Mouse (Mus musculus): ENCODE measurements around the gene Wfdc1. TPM values are rescaled to one million over a fixed set of nuclear protein-coding genes. Genes with fewer than 3 reads are reported as not detected.
A peak's percentile ranks its signal among the peaks of the same experiment; 100 is the strongest.

Gene Wfdc1
- total RNA-seq, 2 experiments from 2014 or later: 9.7 to 10.6 TPM

DNA sequence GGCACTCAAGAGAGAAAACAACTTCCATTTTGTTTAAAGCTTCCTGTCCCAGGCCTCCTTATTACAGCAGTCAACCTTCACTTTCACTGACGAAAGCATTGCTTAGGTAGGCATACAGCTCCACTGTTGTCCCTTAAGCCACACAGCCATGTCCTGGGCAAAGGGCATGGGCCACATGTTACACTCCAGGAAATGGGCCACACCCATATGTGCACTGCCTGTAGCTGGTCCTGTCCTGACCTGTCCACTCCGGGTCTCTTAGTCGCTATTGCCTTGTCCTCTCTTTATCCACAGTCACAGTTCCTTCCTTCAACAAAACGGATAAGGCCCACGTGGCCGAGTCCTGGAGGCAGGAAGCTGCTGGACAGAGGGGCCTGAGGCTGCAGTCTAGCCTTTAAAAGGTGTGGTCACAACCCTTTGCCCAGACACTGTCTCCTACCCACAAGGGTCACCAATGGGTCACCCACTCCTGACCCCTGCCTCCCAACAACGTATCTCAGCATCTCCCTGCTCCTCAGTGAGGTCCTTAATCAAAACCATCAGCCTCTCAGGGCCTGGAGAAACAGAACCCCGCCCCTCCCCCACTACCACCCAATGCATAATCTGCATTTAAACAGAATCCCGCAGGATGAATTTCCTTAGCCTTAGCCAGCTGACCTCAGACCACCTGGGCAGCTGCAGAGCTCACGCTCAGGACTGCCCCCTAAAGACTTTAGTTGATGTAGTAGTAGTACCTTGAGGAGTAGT is 38.4 kb upstream of the Wfdc1 start:
- TF ChIP-seq CTCF (IDR thresholded peaks at IDR 0.05): no peak
- intact Hi-C loops (cut with DNase I): no loop called here
- H3K4me3 ChIP-seq: no peak overlapping the region
- H3K27ac ChIP-seq: no peak overlapping the region
- DNase-seq (ENCODE audit: extremely low spot score in 1 of 2, low spot score in 2 of 2): no peak

DNA sequence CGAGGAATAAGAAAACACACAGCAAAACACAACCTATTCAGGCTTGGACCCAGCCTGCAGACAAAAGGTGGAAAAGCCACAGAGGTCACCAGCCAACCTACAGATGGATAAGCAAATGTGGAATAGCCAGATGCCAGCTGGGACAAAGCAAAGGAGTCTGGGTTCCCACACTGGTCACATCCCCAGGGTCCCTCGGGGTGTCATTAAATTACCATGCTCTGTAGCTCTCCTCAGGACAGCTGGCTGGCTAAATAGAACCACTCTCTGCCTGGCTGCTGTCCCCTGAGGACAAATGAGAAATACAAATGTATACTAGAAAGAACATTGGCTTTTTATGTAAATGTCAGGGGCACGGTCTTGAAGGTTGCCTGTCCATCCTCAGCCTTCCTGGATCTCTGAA is 35.3 kb upstream of the Wfdc1 start:
- no peak overlapping the region for H3K27ac ChIP-seq
- H3K4me3 ChIP-seq: no peak overlapping the region
- TF ChIP-seq CTCF (IDR thresholded peaks at IDR 0.05): no peak
- intact Hi-C loops (cut with DNase I): no loop called here
- no peak for DNase-seq (ENCODE audit: extremely low spot score in 1 of 2, low spot score in 2 of 2)

DNA sequence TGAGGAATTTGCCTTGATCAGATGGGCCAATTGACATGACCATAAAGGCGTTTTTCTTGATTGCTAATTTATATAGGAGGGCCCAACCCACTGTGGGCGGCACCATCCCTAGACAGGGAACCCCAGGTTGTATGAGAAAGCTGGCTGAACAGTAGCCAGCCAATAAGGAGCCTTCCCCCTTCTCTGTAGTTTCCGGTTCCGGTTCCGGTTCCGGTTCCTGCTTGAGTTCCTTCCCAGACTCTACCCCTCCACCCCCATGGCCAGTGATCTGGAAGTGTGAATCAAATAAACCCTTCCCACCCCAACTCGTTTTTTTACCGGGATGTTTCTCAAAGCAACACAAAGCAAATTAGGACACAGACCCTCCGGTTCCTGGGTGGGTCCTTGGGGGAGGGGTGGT is 33.9 kb upstream of the Wfdc1 start:
- no peak overlapping the region for H3K4me3 ChIP-seq
- DNase-seq (ENCODE audit: extremely low spot score in 1 of 2, low spot score in 2 of 2): no peak
- intact Hi-C loops (cut with DNase I): no loop called here
- TF ChIP-seq CTCF (IDR thresholded peaks at IDR 0.05): no peak
- H3K27ac ChIP-seq: no peak overlapping the region

DNA sequence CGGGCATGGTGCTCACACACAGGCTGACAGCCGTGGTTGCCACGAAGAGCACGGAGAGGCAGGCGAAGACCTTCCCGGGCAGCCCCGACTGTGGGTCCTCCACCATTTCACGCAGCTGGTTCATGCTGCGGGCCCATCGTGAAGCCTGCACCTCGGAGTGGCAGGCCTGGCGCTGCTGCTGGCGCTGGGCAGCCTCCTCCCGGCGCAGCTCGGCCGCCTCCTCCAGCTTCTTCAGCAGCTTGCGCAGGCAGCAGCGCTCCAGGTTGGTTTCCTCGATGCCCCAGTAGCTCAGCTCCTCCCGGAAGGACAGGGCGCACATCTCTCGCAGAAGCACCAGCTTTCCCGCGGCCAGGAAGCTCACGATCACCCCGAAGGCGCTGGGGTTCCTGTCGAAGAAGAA is 33.3 kb upstream of the Wfdc1 start:
- no peak overlapping the region for H3K27ac ChIP-seq
- H3K4me3 ChIP-seq: no peak overlapping the region
- intact Hi-C loops (cut with DNase I): no loop called here
- DNase-seq (ENCODE audit: extremely low spot score in 1 of 2, low spot score in 2 of 2): no peak
- no peak for TF ChIP-seq CTCF (IDR thresholded peaks at IDR 0.05)

DNA sequence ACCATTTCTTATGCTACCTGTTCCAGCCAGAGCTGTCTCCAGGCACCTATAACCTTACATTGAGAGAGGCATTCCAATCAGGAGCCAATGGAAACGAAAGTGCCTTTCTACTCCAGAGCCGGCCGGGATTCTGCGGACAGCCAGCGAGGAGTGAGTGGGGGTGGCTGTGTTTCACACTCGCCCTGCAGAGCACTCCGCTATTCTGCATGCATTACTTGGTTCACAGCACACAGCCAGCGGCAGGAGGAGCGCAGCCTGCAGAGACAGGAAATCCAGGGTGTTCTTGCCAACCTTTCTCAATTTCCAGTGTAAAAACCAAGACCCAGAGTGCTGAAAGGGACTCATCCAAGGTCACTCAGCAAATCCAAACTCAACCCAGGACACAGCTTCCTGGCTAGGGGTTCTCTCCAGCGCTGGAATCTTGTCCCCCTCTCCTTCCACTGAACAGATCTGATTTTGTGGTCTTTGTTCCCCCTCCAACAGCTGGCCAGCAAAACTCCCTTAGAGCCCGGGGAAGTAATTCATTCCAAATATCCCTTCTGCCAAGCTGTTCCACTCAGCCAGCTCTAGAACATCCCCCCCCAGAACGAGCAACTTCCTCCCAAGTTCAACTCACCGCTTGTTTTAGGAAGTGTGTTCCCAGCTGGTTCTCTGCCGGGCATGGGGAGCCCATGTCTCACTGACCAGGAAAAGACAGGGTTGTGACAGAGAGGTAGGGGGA is 31.4 kb upstream of the Wfdc1 start:
- no peak for TF ChIP-seq CTCF (IDR thresholded peaks at IDR 0.05)
- peak in 1 of 2 experiments; percentile 25 for DNase-seq (ENCODE audit: extremely low spot score in 1 of 2, low spot score in 2 of 2)
- Histone ChIP-seq H3K27ac (no peak overlapping the region), H3K4me3 (no peak overlapping the region)
- intact Hi-C loops (cut with DNase I): no loop called here

DNA sequence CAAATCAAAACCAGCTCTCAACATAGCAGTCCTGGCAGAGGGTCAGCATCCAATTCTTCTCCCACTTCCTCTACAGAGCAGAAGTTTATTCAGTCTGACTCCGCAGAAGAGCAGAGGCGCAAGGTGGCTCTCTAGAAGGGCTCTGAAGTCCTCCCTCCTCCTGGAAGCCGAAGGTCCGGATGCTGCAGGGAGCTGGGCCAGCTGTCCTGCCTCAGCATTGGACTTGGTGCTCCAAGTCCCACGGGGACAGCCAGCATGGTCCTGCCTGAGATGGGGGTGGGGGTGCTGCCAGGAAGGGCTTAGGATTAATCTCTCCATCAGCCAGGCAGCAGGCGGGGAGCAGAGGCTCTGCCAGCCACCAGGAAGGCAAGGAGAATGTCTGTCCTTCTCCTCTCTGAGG is 30.8 kb upstream of the Wfdc1 start, which contains the start of gene Kcng4:
Gene Kcng4 (minus strand): TSS at position 303 of the 400 bp plus-strand sequence.
- intact Hi-C loops (cut with DNase I): no loop called here
- Histone ChIP-seq H3K4me3 (no peak within 1 kb of the TSS), H3K27ac (no peak within 1 kb of the TSS)
- no peak for DNase-seq (ENCODE audit: extremely low spot score in 1 of 2, low spot score in 2 of 2)
- no peak for TF ChIP-seq CTCF (IDR thresholded peaks at IDR 0.05)

DNA sequence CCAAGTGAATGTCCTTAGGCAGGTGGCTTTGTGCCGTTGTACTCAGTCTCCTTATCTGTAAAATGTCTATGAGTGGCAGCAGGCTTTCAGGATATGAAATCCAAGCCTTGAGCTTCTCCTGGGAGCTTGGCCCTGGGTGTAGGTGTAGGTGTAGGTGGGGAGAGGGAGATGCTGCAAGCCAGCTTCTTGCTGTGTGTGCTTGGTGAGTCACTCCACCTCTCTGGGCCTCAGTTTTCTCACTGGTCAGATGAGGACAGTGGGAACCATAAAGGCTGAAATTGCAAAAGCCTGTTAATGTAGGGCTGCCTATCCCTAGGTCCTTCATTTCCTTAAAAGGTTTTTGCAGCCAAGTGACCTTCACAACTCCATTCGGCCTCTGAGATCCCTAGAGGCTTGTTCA is 30.2 kb upstream of the Wfdc1 start:
- H3K27ac ChIP-seq: no peak overlapping the region
- TF ChIP-seq CTCF (IDR thresholded peaks at IDR 0.05): no peak
- no peak overlapping the region for H3K4me3 ChIP-seq
- intact Hi-C loops (cut with DNase I): no loop called here
- no peak for DNase-seq (ENCODE audit: extremely low spot score in 1 of 2, low spot score in 2 of 2)

DNA sequence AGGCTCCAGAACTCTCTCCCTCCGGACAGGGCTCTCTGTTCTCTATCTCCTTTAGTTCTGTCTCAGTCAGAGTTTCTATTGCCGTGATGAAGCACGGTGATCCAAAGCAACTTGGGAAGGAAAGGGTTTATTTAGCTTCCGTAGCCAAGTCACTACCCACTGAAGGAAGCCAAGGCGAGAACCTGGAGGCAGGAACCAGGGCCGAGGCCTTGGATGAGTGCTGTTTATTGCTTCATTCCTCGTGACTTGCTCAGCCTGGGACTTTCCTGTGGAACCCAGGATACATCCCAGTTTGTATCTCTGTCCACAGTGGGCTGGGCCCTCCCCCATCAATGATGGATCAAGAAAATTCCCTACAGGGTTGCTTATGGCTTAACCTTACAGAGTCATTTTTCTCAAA is 29.4 kb upstream of the Wfdc1 start:
- no peak for TF ChIP-seq CTCF (IDR thresholded peaks at IDR 0.05)

DNA sequence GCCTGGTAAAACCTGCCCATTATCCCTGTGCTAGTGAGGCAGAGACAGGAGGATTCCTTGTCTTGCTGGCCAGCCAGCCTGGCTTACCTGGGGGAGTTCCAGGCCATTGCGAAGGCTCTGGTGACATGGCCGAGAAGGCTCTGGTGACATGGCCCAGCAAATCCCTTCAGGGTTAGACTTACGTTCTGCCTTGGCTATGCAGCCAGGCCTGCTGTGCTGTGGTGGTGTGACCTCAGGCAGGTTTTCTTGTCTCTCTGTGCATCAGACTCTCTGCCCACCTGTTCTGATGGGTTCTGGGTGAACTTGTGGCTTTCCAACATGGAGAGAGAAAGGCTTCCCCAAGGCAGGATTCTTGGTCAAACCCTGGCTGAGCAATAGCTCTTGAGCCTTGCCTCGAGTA is 28.8 kb upstream of the Wfdc1 start:
- no peak for TF ChIP-seq CTCF (IDR thresholded peaks at IDR 0.05)
- H3K27ac ChIP-seq: no peak overlapping the region
- no peak for DNase-seq (ENCODE audit: extremely low spot score in 1 of 2, low spot score in 2 of 2)
- no peak overlapping the region for H3K4me3 ChIP-seq
- intact Hi-C loops (cut with DNase I): no loop called here

More for the DNA sequence above, 29.4 kb upstream of the Wfdc1 start:
- intact Hi-C loops (cut with DNase I): no loop called here
- H3K4me3 ChIP-seq: no peak overlapping the region
- no peak overlapping the region for H3K27ac ChIP-seq
- DNase-seq (ENCODE audit: extremely low spot score in 1 of 2, low spot score in 2 of 2): no peak

DNA sequence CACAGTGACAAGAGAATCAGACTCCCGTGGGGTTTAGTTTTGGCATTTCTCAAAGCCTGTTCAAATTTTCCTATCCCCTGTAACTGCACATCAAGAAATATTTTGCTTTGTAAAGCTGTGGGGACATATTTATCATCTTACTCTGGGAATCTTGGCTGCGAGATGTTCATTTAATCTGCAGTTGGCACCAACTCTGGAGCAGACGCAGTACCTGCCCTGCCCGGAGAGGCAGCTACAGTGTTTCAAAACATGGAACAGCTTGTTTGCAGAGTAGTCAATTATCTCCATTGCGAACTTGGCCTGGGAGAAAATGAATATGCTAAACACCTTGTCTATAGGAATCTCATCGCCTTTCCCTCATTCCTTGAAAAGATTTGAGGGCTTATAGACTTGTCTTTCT is 27.9 kb upstream of the Wfdc1 start:
- no peak for TF ChIP-seq CTCF (IDR thresholded peaks at IDR 0.05)
- no peak overlapping the region for H3K27ac ChIP-seq
- no peak for DNase-seq (ENCODE audit: extremely low spot score in 1 of 2, low spot score in 2 of 2)
- intact Hi-C loops (cut with DNase I): no loop called here
- H3K4me3 ChIP-seq: no peak overlapping the region

DNA sequence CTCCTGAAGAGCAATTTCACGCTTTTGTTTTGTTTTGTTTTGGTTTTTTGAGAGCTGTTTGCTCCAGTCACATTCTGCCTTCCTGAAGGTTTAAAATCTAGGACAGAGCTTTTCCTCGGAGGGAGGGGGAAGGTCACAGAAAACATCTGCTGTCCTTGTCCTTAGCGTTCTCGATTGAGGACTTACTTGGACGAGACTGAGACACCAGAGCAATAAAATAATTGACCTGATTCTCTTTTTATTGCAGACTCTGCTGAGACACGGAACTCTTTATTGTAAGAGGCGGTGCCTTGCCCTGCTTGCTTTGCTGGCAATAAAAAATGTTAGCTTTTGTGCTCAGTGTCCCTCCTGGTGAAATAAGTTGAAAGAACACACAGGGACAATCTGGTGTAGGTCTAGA is 26.4 kb upstream of the Wfdc1 start:
- no peak for DNase-seq (ENCODE audit: extremely low spot score in 1 of 2, low spot score in 2 of 2)
- Histone ChIP-seq H3K27ac (no peak overlapping the region), H3K4me3 (no peak overlapping the region)
- TF ChIP-seq CTCF (IDR thresholded peaks at IDR 0.05): no peak
- intact Hi-C loops (cut with DNase I): no loop called here

DNA sequence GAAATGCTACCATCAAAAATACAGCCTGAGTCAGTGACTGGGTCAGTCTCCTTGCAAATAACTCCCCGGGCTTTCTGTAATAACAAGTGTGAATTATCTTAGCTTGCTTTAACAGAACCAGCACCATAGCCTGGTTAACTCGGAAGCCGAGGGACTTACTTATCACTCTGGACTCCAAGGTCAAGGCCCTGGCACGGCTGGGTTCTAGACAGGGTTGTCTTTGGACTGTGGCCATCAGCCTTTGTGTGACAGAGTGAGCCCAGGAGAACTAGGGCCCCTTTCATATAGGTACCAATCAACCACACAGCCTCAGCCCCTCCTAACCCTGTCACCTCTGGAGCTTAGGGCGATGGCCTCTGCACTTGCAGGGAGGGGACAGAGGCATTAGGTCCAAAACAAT is 25.1 kb upstream of the Wfdc1 start:
- DNase-seq (ENCODE audit: extremely low spot score in 1 of 2, low spot score in 2 of 2): no peak

DNA sequence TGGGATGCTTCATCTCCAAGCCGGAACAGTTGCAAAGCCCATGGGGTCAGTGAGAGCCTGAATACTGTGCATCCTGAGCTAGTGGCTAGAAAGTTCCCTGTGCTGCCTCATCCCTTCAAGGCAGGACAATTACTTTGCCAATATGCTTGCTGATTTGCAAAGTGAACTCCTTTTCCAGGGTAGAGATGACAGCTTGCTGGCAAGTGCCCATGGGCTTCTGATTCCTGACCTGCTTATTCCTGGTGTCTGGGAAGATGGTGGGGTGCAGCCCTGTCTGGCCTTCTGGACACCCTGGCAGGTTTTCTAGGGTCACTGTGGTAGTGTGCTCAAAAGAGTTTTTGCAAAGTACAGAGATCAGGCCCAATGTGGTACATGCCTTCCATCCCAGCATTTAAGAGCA is 23.2 kb upstream of the Wfdc1 start:
- no peak for DNase-seq (ENCODE audit: extremely low spot score in 1 of 2, low spot score in 2 of 2)
- TF ChIP-seq CTCF (IDR thresholded peaks at IDR 0.05): no peak
- Histone ChIP-seq H3K4me3 (no peak overlapping the region), H3K27ac (no peak overlapping the region)
- intact Hi-C loops (cut with DNase I): no loop called here

More for the DNA sequence above, 25.1 kb upstream of the Wfdc1 start:
- Histone ChIP-seq H3K4me3 (no peak overlapping the region), H3K27ac (no peak overlapping the region)
- TF ChIP-seq CTCF (IDR thresholded peaks at IDR 0.05): no peak
- intact Hi-C loops (cut with DNase I): no loop called here
